Mouse (Mus musculus) erythroblast, embryonic 14.5 days (primary cell): ENCODE data around the gene Rasl10b. TPM values are rescaled to one million over a fixed set of nuclear protein-coding genes. Genes with fewer than 3 reads are reported as not detected.

Experiments used
- H3K27me3 ChIP-seq: 2 replicates; pipeline ENCODE4 v1.6.1; 2012; ENCODE audit warnings: inconsistent platforms; ENCODE audit not compliant: control insufficient read depth
- H3K36me3 ChIP-seq: 2 replicates; pipeline ENCODE4 v1.6.1; 2012; ENCODE audit warnings: mild to moderate bottlenecking, inconsistent platforms; ENCODE audit not compliant: control insufficient read depth
- H3K4me1 ChIP-seq: 2 replicates; pipeline ENCODE4 v1.6.1; 2012; ENCODE audit warnings: inconsistent platforms; ENCODE audit not compliant: control insufficient read depth
- H3K4me3 ChIP-seq: replicated peaks from 2 replicates; pipeline ENCODE3; 2012; ENCODE audit warnings: moderate library complexity, mild to moderate bottlenecking, inconsistent platforms
- H3K9me3 ChIP-seq: 2 replicates; pipeline ENCODE4 v1.6.1; 2012; ENCODE audit warnings: low read length, inconsistent platforms, mixed read lengths; ENCODE audit not compliant: control insufficient read depth
- GATA1 ChIP-seq: IDR thresholded peaks from 2 replicates; pipeline ENCODE4 v1.6.1; 2012; ENCODE audit warnings: low read length, inconsistent platforms, mixed read lengths
- TAL1 ChIP-seq: IDR thresholded peaks from 3 replicates; pipeline ENCODE4 v1.6.1; 2012; ENCODE audit warnings: low read length, inconsistent platforms, mixed read lengths
- polyA plus RNA-seq: library from polyadenylated mRNA; stranded (reverse); fragments of >175 nt; gene quantifications from 2 replicates; pipeline ENCODE4 v1.2.3, GENCODE M21; 2012

Gene Rasl10b
- polyA plus RNA-seq, 1 experiment = not detected

DNA sequence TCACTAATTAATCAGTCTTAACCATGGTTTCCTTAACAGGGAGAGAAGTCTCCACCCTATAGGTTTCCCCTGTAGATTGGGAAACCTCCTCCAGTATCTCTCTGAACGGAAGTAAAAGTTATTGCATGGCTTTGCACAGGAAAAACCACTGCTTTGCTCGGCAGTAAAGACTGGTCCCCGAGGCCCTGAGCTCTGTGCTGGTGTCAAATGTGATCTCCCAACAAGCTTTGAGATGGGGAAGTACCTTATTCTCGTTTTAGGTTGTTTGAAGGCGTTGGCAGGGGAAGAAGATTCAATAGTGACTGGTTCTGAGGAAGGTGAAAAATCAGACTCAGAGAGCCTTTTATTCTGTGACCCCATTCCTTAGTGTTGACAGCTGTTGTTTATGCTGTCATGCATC, 10.2 kb upstream of the Rasl10b start:
- H3K27me3 ChIP-seq = no peaks in the 10 kb centered on the region
- H3K4me3 ChIP-seq = no peak overlapping the region
- no peak for TF ChIP-seq TAL1
- TF ChIP-seq GATA1 = no peak
- H3K36me3 ChIP-seq = peaks cover 77% of the 10 kb centered on the region
- no peaks in the 10 kb centered on the region for H3K4me1 ChIP-seq
- no peaks in the 10 kb centered on the region for H3K9me3 ChIP-seq

DNA sequence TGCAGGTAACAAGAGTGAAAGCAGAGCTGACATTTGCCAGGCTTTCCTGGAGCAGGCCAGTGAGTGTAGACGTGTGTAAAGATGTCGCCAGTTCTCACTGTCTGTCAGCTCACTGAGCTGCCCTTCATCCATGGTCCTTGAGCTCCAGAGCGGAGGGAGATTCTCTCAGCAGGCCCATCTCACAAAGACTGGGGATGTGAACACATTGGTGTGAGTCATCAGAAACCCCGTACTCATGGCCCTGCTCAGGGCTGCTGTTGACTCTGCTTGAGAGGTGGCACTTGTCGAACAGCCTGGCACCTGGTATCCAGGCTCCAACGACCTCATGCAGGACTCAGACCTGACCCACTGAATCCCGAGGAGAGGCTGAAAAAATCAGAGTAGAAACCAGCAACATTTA, 5.2 kb upstream of the Rasl10b start:
- Histone ChIP-seq H3K36me3 (peaks cover 45% of the 10 kb centered on the region), H3K27me3 (peaks cover 20% of the 10 kb centered on the region), H3K9me3 (no peaks in the 10 kb centered on the region), H3K4me3 (no peak overlapping the region), H3K4me1 (no peaks in the 10 kb centered on the region)
- TF ChIP-seq TAL1 (no peak), GATA1 (no peak)

- no peak for TF ChIP-seq GATA1
- no peak for TF ChIP-seq TAL1
- H3K4me1 ChIP-seq = no peaks in the 10 kb centered on the region
- peaks cover 46% of the 10 kb centered on the region for H3K27me3 ChIP-seq
- no peaks in the 10 kb centered on the region for H3K9me3 ChIP-seq
- peaks cover 28% of the 10 kb centered on the region for H3K36me3 ChIP-seq
- H3K4me3 ChIP-seq = no peak overlapping the region
Observed at GRCm38 (mm10) chr11:83406391-83406790, 2.5 kb upstream of the Rasl10b start.

DNA sequence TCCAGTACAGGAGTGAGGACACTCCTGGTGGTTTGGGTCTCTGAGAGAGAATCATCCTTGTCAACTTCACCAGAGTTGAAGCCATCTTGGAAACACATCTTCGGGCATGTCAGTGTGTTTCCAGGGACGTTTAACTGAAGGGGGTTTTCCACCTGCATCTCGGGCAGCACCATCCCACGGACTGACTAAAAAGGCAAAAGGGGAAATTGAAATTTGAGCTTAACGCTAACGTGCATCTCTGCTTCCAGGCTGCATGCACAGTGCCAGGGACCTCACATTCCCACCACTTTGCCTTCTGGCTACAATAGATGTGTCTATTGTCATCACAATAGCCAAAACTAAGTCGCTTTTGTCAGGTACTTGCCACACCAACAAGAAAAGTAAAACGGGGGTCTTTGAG, 695 bp upstream of the Rasl10b start:
- Histone ChIP-seq H3K36me3 (peaks cover 13% of the 10 kb centered on the region), H3K4me3 (no peak overlapping the region), H3K9me3 (no peaks in the 10 kb centered on the region), H3K4me1 (no peaks in the 10 kb centered on the region), H3K27me3 (peaks cover 58% of the 10 kb centered on the region)
- no peak for TF ChIP-seq TAL1

DNA sequence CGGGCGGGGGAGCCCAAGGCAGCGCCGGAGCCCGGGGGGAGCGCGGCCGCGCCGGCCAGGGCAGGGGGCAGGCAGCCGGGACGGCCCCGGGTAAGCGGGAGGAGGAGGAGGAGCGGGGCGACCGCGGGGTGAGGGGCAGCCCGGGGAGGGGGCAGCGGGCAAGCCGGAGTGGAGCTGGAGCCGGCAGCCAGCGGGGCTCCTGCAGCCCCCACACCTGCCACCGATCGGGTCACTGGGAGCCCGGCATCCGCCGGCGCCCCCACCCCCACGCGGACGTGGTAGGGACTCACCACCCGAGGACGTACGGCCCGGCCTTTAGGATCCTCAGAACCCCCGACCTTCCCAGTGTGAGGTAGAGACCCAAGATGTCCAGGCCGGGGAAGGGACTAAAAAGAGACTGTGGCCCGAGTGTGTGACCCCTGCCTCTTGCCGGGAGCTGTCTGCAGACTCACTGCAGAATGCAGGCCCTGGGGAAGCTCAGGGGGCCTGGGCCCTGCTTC, 905 bp downstream of the Rasl10b start:
- TF ChIP-seq GATA1 (no peak), TAL1 (no peak)
- H3K4me1 ChIP-seq = no peaks in the 10 kb centered on the region
- no peaks in the 10 kb centered on the region for H3K36me3 ChIP-seq
- H3K9me3 ChIP-seq = no peaks in the 10 kb centered on the region
- peaks cover 58% of the 10 kb centered on the region for H3K27me3 ChIP-seq
- peak overlapping the region; percentile 36 for H3K4me3 ChIP-seq

- H3K4me1 ChIP-seq = no peaks in the 10 kb centered on the region
- no peak overlapping the region for H3K4me3 ChIP-seq
- H3K9me3 ChIP-seq = no peaks in the 10 kb centered on the region
- H3K36me3 ChIP-seq = no peaks in the 10 kb centered on the region
- peaks cover 58% of the 10 kb centered on the region for H3K27me3 ChIP-seq
- TF ChIP-seq GATA1 = no peak
- no peak for TF ChIP-seq TAL1
Observed at GRCm38 (mm10) chr11:83410510-83410909, 1.6 kb downstream of the Rasl10b start.

DNA sequence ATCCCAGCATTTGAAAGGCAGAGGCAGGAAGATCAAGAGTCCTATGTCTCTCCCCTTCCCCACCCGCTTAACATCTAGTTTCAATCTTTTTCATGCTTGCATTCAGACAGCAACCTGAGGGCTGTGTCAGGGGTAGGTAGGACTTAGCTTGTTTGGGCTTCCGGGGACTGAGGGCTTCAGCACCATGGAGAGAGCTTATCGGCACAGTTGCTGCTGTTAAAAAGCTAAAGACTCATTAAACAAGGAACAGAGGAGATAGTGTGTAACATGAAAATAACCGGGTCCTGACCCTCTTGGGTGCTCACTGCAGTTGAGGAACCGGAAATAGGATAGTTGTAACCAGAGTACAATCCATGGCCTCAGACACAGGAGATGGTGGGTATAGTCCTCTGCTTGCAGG, 8.1 kb downstream of the Rasl10b start:
- no peak for TF ChIP-seq GATA1
- TF ChIP-seq TAL1 = no peak
- H3K27me3 ChIP-seq = peaks cover 35% of the 10 kb centered on the region
- H3K4me1 ChIP-seq = peaks cover 3% of the 10 kb centered on the region
- no peak overlapping the region for H3K4me3 ChIP-seq
- no peaks in the 10 kb centered on the region for H3K36me3 ChIP-seq
- H3K9me3 ChIP-seq = peaks cover 2% of the 10 kb centered on the region; the same call in 1 of the 2 replicates

DNA sequence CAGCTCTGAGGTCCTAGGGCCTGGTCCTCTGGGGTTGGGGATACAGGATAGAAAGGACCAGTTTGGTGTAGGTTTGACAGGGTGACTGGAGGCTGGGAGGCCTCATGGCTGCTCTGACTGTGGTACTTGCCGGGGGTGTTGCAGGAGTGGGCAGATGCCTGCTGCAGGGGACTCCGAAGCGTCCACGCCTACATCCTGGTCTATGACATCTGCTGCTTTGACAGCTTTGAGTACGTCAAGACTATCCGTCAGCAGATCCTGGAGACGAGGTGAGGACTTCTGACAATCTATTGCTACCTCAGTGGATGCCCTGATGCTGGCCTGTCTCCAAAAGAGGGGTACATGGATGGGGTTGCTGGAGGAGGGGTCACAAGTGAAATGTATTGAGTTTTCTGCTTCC, 8.8 kb downstream of the Rasl10b start:
- no peak for TF ChIP-seq GATA1
- TF ChIP-seq TAL1 = no peak
- Histone ChIP-seq H3K36me3 (no peaks in the 10 kb centered on the region), H3K9me3 (peaks cover 2% of the 10 kb centered on the region; the same call in 1 of the 2 replicates), H3K4me3 (no peak overlapping the region), H3K27me3 (peaks cover 33% of the 10 kb centered on the region), H3K4me1 (peaks cover 3% of the 10 kb centered on the region)

- Histone ChIP-seq H3K27me3 (peaks cover 33% of the 10 kb centered on the region), H3K9me3 (peaks cover 2% of the 10 kb centered on the region; the same call in 1 of the 2 replicates), H3K36me3 (no peaks in the 10 kb centered on the region), H3K4me3 (no peak overlapping the region), H3K4me1 (peaks cover 3% of the 10 kb centered on the region)
- no peak for TF ChIP-seq GATA1
- no peak for TF ChIP-seq TAL1
Observed at GRCm38 (mm10) chr11:83418566-83418965, 9.6 kb downstream of the Rasl10b start.

DNA sequence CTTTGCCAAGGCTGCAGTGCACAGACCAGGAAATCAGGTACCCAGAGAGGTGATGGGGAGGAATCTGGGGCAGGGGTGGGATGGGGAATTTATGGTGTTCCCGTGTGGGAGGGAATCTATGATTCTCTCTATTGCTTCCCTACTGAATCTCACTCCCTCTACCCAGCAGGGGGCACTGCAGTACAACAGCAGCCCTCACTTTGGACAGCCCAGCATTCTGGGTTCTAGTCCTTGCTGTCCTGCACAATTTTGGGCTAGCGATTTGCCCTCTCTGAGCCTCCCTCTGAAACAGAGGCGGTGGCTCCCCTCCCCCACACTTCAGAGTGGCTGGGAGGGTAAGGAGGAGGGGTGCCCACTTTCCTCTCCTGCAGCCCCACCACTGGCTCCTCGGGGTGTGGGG, 11.4 kb downstream of the Rasl10b start:
- Histone ChIP-seq H3K27me3 (peaks cover 33% of the 10 kb centered on the region), H3K36me3 (no peaks in the 10 kb centered on the region), H3K4me1 (peaks cover 3% of the 10 kb centered on the region), H3K9me3 (peaks cover 2% of the 10 kb centered on the region; the same call in 1 of the 2 replicates), H3K4me3 (no peak overlapping the region)
- TF ChIP-seq TAL1 = no peak
- TF ChIP-seq GATA1 = no peak
